Mouse (Mus musculus): ENCODE data around the gene Itga2.

Gene Itga2

GRCm38 (mm10) chr13:114817751-114818360 lies 114.0 kb downstream of the Itga2 start, which contains the start of gene Mocs2:
Mocs2 (plus strand) TSS chr13:114818236.
- DNase-seq, result peak; percentile 88

DNA sequence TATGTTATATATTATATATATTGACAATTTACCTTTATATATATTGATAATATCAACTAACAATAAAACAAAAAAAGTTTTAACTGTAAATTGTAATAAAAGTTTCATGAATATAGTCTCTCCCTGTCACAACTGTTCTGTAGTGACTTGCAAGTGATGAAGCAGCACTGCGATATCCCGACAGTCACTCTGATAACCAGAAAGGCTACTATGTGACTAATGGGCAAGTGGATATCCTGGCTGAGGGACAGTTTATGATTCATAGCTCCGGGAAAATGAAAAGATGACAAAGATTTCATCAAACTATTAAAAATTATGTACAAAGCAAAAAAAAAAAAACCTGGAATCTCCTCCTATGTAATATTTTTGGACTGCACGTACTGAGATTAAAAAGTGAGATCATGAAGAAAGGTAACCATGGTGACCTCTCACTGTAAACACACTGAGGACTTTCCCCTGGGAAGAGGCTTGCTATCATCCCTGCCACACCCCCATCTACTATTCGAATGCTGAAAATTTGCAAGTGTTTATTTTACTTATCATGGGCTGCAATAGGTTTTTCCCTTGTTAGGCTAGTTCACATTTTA lies 122.2 kb downstream of the Itga2 start:
- no peak for DNase-seq

DNA sequence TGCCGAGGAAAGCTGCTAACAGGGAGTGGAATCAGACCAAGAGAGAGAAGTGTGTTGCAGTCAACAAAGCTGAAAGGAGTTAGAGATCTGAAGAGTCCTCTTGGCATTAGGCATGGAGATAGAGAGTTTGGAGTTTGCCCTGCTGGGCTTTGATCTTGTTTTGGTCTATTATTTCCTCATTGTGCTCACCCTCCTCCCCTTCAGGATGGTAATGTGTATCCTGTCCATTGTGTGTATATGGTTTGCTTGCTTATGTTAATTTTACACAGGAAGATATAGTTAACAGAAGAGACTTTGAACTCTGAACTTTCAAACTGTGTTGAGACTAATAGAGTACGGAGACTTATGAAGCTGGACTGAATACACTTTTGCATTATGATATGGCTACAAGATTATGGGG lies 128.9 kb downstream of the Itga2 start:
- no peak for DNase-seq

GRCm38 (mm10) chr13:114801857-114802256 lies 130.0 kb downstream of the Itga2 start:
- DNase-seq, result no peak

DNA sequence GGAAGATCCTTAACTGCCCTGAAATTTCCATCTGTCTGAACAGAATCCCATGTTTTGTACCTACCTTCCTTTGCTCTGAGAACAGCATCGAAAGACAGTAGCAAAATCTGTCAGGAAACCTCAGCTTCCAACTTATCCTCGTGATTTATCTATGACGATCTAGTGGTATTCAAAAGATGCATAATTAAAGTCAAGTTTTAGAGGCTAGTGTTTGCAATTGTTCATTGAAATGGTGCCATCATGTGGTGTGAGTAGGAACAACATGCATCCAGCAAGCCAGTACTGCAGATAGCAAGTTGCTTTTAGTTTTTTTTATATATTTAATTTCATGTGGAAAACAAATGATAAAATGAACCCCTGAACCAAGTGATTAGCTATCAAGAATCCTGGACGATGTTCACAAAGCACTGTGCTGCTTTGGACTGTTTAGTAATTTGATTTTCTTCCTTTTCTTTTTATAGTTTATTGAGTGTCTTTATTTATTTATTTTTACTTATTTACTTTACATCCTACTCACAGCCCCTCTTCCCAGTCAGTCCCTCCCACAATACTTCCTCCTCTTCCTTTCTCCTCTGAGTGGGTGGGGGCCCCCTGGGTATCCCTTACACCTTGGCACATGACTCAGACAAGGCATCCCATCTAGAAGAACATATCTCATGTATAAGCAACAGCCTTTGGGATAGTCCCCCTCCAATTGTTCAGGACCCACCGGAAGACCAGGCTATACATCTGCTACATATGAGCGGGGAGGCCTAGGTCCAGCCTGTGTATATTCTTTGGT lies 138.5 kb downstream of the Itga2 start:
- peak; percentile 61 for DNase-seq

- DNase-seq, result no peak
Measured at GRCm38 (mm10) chr13:114791511-114791910, 140.4 kb downstream of the Itga2 start.

Measured in layer of hippocampus, adult 9-11 months (tissue).